Mouse (Mus musculus): ENCODE measurements around the gene Slc9a5. TPM values are rescaled to one million over a fixed set of nuclear protein-coding genes. Genes with fewer than 3 reads are reported as not detected.

The Slc9a5 gene
- polyA plus RNA-seq, 1 experiment, result 5.0 TPM

DNA sequence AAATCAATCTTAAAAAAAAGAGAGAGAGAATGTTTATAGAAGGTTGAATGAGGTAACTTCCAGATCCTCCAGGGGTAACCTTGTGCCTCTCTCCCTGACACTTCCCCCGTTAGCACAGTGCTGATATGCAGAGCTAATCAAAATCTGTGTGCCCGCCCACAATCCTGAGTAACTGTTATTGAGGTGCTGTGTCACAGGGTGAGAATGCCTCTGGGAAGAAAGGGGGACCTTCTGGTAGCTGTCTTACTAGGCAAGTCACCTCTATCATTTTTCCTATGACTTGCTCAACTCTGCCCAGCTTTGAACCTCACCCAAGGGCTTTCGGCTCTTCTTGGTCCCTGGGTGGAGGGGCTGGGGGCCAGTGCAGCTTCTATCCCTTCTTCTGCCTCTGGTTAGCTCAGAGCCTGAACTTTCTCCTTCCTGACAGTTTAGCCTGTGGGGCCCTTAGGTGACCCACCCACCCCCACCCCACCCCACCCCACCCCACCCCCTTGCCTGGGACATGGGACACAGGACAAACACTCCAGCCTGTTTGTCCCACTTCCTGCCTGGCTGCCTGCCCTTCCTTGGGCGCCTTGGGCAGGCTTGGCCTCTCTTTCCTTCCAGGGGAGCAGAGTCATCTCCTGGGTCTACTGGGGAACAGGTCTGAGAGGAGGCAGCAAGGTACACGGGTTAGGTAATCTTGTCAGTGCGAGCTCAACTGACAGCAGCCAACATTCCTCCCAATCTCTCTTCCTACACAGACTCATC lies 8.6 kb upstream of the Slc9a5 start:
- Histone ChIP-seq H3K4me1 (ENCODE audit: control insufficient read depth, insufficient read depth, low read length) (peaks cover 46% of the 10 kb centered on the region), H3K27ac (ENCODE audit: insufficient read depth, low read depth, low read length) (peak overlapping the region; percentile 78), H3K4me3 (ENCODE audit: insufficient read depth, low read length) (no peak overlapping the region)
- no peak for TF ChIP-seq POLR2A (IDR thresholded peaks at IDR 0.05; ENCODE audit: borderline replicate concordance, low read depth, low read length)
- no peak for TF ChIP-seq CTCF (IDR thresholded peaks at IDR 0.05; ENCODE audit: low read depth, low read length)

DNA sequence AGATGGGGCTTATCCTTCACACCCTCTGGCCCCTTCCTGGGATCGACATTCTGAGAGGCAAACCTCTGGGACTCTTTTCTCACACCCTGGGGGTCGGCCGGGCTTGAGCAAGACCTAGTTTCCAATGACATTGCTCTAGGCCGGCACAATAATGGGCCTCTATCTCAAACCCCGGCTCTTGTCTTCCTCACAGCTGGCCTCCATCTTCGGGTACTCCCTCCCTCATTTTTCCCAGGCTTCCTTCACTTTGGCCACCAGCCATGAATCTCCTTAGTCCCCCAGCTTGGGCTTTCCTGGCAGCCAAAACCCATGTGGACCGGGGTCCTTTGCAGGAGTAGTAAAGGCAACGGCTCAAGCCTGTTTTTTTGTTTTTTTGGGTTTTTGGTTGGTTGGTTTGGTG lies 7.2 kb upstream of the Slc9a5 start:
- no peak overlapping the region for H3K27ac ChIP-seq (ENCODE audit: insufficient read depth, low read depth, low read length)
- H3K4me1 ChIP-seq (ENCODE audit: control insufficient read depth, insufficient read depth, low read length), result peaks cover 56% of the 10 kb centered on the region
- TF ChIP-seq POLR2A (IDR thresholded peaks at IDR 0.05; ENCODE audit: borderline replicate concordance, low read depth, low read length), result no peak
- TF ChIP-seq CTCF (IDR thresholded peaks at IDR 0.05; ENCODE audit: low read depth, low read length), result no peak
- no peak overlapping the region for H3K4me3 ChIP-seq (ENCODE audit: insufficient read depth, low read length)

DNA sequence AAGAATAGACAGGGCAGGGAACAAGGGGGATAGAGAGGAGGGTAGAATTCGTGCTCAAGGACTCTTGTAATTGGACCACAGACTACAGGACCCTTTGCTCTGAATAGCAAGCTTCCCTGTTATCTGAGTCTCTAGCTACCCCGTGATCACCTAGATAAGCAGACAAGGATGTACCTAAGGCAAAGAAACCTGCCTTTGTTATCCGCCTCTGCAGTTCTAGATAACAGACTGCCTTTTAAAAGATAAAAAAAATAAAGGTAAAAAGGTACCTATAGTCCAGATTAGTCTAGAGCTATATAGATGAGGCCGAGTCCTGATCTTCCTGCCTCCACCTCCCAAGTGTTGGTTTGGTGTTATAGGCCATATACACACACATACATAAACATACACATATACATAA lies 5.9 kb upstream of the Slc9a5 start:
- Histone ChIP-seq H3K27ac (ENCODE audit: insufficient read depth, low read depth, low read length) (no peak overlapping the region), H3K4me1 (ENCODE audit: control insufficient read depth, insufficient read depth, low read length) (peaks cover 57% of the 10 kb centered on the region), H3K4me3 (ENCODE audit: insufficient read depth, low read length) (no peak overlapping the region)
- TF ChIP-seq CTCF (IDR thresholded peaks at IDR 0.05; ENCODE audit: low read depth, low read length) (no peak), POLR2A (IDR thresholded peaks at IDR 0.05; ENCODE audit: borderline replicate concordance, low read depth, low read length) (no peak)

DNA sequence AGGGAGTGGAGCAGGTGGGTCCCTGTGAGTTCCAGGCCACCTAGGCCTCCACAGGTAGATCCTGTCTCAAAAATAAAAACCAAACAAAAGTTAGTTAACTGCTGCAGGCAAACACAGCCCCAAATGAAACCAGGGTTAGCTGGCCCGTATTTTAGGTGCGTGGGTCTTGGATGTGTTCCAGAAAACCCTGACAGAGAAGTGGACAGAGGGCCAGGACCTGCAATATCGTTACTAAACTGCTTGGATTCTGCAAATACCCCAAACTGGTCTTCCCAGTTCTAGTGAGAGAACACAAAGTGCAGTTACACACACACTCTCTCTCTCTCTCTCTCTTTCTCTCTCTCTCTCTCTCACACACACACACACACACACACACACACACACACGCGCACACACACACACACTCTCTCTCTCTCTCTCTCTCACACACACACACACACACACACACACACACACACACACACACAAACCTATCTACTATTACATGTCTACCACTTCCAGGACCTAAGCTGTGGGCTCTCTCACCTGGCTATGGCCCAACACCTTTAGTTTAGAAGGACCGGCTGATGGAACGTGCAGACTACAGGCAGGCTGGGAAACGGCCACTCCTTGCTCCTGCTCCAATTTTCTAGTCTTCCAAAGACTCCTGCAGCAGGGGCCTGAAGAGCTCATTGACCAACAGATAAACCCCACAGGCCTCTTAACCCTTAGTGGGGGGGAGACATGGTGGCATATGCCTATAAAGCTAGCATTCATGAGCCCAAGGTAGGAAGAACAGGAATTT lies 4.7 kb upstream of the Slc9a5 start:
- peaks cover 47% of the 10 kb centered on the region for H3K4me1 ChIP-seq (ENCODE audit: control insufficient read depth, insufficient read depth, low read length)
- TF ChIP-seq POLR2A (IDR thresholded peaks at IDR 0.05; ENCODE audit: borderline replicate concordance, low read depth, low read length) (no peak), CTCF (IDR thresholded peaks at IDR 0.05; ENCODE audit: low read depth, low read length) (no peak)
- H3K4me3 ChIP-seq (ENCODE audit: insufficient read depth, low read length), result no peak overlapping the region
- no peak overlapping the region for H3K27ac ChIP-seq (ENCODE audit: insufficient read depth, low read depth, low read length)

DNA sequence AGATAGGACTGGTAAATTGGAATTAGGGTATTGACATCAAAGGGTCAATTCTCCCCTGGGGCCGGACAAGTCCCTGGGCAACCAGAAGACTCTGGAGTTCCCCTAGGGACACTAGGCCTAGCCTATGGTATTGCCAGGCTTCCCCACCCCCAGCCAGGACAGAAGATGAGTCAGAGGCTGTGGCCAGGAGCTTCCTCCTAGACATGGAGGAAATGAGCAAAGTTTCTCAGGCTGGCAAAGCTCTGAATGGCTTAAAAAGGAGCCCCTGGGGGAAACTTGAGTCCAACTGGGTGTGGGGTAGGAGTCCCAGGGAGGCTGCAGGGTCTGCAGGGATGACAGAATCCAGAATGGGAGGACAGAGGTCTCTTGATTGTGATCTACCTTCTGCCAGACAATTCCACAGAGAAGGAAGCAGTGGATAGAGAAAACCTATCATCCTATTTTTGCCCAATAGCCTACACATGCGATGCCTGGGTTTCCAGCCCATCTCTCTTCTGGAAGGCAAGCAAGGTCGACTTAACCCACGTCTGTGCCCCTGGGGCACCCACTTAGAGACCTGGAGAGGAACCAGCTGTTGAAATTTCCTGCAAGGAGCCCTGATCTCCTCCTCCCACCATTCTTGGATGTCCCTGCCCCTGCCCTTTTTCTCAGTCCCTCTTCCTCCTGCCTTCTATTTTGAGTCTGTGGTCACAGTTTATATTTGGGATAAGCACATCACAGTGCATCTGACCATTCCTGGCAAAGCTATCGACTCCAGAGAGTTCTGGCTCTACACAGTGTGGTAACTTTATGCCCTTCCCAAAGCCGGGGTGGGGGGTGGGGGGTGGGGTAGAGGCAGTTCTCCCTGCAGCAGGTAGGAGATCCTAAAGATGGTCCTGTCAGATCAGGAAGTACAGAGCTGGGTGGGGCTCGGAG lies 3.3 kb upstream of the Slc9a5 start:
- TF ChIP-seq POLR2A (IDR thresholded peaks at IDR 0.05; ENCODE audit: borderline replicate concordance, low read depth, low read length) (no peak), CTCF (IDR thresholded peaks at IDR 0.05; ENCODE audit: low read depth, low read length) (no peak)
- H3K4me1 ChIP-seq (ENCODE audit: control insufficient read depth, insufficient read depth, low read length), result peaks cover 36% of the 10 kb centered on the region
- peak overlapping the region; percentile 13 for H3K4me3 ChIP-seq (ENCODE audit: insufficient read depth, low read length)
- H3K27ac ChIP-seq (ENCODE audit: insufficient read depth, low read depth, low read length), result peak overlapping the region; percentile 67

DNA sequence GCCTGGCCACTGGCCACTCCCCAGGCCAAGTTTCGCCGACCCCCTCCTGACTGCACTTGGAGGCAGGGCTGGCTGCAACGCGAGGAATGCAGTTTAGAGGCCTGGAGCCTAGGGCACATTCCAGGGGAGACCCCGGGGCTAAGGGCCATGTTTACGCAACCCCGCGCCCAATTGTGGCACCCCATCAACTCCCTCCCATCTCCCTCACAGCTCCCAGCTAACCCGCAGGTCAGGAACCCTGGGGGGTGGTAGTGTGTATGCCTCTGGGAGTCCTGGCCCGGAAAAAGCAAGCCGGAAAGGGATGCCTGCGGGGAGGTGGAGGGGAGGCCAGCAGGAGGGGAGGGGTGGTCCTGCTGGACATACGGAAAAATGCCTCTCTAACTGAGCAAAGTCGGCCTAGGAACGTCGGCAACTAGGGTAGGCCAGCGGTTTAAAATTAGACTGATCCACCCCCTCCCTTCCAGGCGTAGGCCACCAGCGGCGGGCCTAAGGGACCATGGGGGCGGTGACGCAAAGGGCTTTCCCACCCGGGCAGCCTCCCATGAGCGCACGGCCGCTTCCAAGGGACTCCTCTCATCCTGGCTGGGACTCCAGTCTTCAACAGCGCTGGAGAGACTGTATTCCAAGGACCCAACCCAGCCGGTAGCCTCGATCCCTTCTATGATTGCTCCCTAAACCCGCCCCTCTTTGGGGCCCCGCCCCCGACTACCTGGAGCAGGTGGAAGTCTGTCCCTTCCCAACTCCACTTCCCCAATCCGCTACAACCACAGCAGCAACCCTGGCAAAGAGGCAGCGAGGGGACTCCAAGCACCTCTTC lies 1.8 kb upstream of the Slc9a5 start:
- 0 out of 2 replicates have a peak, but pooled peaks have one; percentile 29 for TF ChIP-seq POLR2A (IDR thresholded peaks at IDR 0.05; ENCODE audit: borderline replicate concordance, low read depth, low read length)
- no peak; the same call in 1 of the 2 replicates for TF ChIP-seq CTCF (IDR thresholded peaks at IDR 0.05; ENCODE audit: low read depth, low read length)
- Histone ChIP-seq H3K27ac (ENCODE audit: insufficient read depth, low read depth, low read length) (peak overlapping the region; percentile 44; the same call in 1 of the 2 replicates), H3K4me1 (ENCODE audit: control insufficient read depth, insufficient read depth, low read length) (peaks cover 28% of the 10 kb centered on the region), H3K4me3 (ENCODE audit: insufficient read depth, low read length) (peak overlapping the region; percentile 92)

DNA sequence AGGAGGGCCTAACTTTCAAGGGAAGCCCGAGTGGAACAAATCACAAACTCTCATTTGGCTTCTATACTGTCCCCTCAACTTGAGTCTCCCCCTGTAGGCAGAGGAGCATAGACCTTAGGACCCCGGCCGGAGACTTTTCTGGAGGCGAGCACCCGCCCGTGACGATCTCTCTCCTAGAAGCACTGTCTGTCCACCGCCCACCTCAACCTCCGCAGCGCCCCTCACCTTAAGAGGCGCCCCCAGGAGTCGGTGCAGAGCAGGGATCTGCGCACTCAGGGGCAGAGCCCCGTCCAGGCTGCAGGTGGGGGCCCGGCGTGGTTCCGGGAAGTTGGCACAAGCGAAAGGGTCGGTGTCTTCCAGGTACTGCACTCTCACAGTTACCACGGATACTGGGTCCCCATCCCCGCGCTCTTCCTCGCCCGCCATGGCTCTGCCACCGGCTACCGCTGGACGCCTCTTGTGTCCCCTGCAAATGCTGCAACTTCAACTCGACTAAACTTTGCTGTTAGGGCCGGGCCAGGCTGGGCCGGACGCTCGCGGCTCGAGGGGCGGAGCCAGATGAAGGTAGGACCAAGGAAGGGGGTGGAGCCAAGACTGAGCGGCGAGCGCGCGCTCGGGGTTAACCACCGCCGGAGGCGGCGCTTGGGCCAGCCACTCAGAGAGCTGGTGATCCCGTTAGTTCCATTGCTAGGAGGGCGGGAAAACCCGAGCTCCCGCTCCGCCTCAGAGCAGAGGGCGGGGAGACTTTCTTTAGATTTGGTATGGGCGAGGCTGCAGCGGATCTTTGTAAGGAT lies 1.0 kb upstream of the Slc9a5 start, which contains the start of gene Fhod1:
Gene Fhod1, minus strand, starts transcription at position 526 of the 794 bp plus-strand sequence.
- TF ChIP-seq CTCF (IDR thresholded peaks at IDR 0.05; ENCODE audit: low read depth, low read length) (0 out of 2 replicates have a peak, but pooled peaks have one; percentile 32), POLR2A (IDR thresholded peaks at IDR 0.05; ENCODE audit: borderline replicate concordance, low read depth, low read length) (no peak)
- Histone ChIP-seq H3K27ac (ENCODE audit: insufficient read depth, low read depth, low read length) (peak within 1 kb of the TSS; percentile 44), H3K4me1 (ENCODE audit: control insufficient read depth, insufficient read depth, low read length) (peaks cover 28% of the 10 kb centered on the region), H3K4me3 (ENCODE audit: insufficient read depth, low read length) (peak within 1 kb of the TSS; percentile 92)

DNA sequence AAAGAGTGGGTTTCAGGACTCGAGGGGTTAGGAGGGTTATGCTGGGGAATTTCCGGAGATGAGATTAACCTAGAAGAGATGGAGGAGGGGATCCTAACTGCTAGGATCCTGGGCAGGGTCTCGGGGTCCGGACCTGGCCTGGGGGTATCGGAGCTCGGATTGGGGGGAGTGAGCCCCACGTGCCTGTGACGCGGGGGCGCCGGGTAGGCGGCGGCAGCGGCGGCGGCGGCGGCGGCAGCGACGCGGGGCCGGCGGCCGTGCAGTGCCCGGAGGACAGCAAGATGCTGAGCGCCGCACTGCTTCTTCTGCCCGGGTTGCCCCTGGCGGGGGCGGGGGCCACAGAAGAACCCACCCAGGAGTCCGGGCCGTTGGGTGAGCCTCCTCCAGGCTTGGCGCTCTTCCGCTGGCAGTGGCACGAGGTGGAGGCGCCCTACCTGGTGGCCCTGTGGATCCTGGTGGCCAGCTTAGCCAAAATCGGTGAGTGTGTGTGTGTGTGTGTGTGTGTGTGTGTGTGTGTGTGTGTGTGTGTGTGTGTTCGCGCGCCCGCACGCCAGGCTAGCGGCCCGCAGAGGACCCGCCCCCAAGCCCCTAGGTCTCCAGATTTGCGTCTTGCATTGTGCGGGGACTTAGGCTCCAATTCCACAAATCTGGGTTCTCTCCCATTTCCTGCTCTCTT lies 591 bp downstream of the Slc9a5 start:
- peaks cover 17% of the 10 kb centered on the region for H3K4me1 ChIP-seq (ENCODE audit: control insufficient read depth, insufficient read depth, low read length)

More for the DNA sequence above, 591 bp downstream of the Slc9a5 start:
- peak overlapping the region; percentile 63 for H3K4me3 ChIP-seq (ENCODE audit: insufficient read depth, low read length)
- TF ChIP-seq CTCF (IDR thresholded peaks at IDR 0.05; ENCODE audit: low read depth, low read length), result no peak
- TF ChIP-seq POLR2A (IDR thresholded peaks at IDR 0.05; ENCODE audit: borderline replicate concordance, low read depth, low read length), result no peak
- no peak overlapping the region for H3K27ac ChIP-seq (ENCODE audit: insufficient read depth, low read depth, low read length)
